Mouse (Mus musculus) cerebellum, adult 9-10 months (tissue): ENCODE measurements around the gene Khdc3.
"Not testable (repeated sequence)": the region's sequence is repeated elsewhere in the genome, so short reads cannot be mapped to it uniquely, and the experiment has no call there.

Experiments used
- DNase-seq: peaks from one replicate; pipeline ENCODE4 v3.0.0; 2022

The Khdc3 gene

DNA sequence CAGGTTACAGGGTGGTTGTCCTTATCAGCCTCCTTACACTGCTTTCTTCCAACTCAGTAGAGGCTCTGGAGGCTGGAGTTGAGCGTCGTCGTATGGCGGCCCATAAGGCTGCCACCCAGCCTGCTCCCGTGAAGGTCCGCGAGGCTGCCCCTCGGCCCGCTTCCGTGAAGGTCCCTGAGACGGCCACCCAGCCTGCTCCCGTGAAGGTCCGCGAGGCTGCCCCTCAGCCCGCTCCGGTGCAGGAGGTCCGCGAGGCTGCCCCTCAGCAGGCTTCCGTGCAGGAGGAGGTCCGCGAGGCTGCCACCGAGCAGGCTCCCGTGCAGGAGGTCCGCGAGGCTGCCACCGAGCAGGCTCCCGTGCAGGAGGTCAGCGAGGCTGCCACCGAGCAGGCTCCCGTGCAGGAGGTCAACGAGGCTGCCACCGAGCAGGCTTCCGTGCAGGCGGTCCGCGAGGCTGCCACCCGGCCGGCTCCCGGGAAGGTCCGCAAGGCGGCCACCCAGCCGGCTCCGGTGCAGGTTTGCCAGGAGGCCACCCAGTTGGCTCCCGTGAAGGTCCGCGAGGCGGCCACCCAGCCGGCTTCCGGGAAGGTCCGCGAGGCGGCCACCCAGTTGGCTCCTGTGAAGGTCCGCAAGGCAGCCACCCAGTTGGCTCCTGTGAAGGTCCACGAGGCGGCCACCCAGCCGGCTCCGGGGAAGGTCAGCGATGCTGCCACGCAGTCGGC lies 1.7 kb downstream of the Khdc3 start:
- DNase-seq = no peak

- no peak for DNase-seq
These were observed 2.2 kb downstream of the Khdc3 start for GRCm38 (mm10) chr9:73103880-73104198.

DNA sequence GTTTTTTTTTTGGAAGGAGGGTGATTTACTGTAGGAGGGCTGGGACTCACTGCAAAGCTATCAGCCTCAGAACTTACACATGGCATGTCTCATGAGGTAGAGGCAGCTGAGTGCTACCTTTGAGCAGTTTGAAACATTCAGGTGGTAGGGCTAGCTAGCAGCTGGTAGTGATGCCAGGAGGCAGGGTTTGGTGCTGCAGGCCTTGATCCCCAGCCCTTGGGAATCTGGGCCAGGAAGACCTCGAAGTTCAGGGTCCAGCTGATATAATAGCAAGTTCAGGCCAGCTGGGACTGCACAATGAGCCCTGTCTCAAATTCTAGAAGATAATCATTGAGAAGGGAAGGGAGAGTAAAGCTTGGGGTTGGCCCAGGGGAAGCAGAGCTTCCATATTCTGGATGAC lies 3.5 kb downstream of the Khdc3 start:
- no peak for DNase-seq

GRCm38 (mm10) chr9:73105771-73106170 lies 4.1 kb downstream of the Khdc3 start:
- DNase-seq = no peak

GRCm38 (mm10) chr9:73112919-73113906 lies 11.6 kb downstream of the Khdc3 start, which contains the start of gene Rsl24d1:
Gene Rsl24d1, plus strand, starts transcription at chr9:73113426.
- peak; percentile 90 for DNase-seq

GRCm38 (mm10) chr9:73116704-73117103 lies 15.1 kb downstream of the Khdc3 start:
- DNase-seq = not testable (repeated sequence)

- no peak for DNase-seq
These were observed 16.4 kb downstream of the Khdc3 start for GRCm38 (mm10) chr9:73118012-73118411.

- no peak for DNase-seq
These were observed 20.1 kb downstream of the Khdc3 start for GRCm38 (mm10) chr9:73121735-73122134.

DNA sequence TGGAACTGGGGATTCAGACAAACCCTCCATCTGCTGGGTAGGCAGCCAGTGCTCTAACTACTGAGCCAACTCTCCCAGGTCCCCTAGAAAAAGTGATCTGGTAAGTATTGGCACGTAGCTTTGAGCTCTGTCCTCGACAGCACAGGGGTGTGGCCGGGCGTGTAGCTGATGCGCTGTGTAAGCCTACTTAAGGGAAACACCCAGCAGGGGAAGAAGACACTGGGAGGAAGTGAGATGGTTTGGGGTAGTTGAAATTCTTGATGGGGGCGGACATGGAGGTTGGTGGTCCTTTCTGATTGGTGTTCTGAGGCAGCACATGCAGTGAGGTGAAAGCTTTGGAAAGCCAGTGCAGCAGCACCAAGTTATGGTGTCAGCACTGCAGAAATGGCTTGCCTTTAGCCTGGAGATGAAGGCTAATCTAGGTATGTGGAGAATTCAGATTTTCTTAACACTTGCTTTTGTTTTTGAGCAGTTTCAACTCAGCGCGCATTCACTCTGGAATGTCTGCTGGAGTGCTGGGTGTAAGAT lies 23.5 kb downstream of the Khdc3 start:
- no peak for DNase-seq

DNA sequence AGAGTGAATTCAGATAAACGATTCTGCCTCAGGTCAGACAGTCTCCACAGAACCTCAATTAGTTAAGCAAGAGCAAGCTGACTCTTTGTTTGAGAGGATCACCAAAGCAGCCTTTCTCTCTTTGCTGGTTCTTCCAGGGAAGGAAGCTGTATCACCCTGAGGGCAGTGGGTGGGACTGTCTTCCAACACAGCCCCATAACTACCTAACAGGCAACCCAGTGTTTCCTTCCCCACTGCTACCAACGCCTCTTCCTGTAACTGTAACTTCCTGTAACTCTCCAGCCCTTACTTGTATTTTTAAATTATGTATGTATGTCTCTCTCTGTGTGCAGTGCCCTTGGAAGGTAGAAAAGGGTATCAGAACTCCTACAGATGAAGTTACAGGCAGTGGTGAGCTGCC lies 25.8 kb downstream of the Khdc3 start:
- no peak for DNase-seq

DNA sequence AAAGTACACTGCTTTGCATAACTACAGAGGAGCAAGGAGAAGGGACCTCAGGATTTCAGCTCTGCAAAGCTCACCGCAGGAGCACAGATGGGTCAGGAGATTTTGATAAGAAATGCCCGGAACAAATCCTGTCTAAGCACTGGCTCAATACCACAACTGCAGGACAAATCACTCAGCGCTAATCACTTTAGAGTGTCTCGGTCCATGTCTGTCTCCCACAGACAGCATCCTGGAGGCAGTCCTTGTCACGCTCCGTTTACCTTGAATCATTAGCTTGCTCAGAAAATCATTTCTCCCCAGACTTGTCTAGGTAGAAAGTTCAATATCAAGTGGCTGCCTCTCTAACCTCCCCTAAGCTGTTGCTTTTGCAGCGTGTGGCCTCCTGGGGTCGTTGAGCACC lies 28.2 kb downstream of the Khdc3 start:
- no peak for DNase-seq

- no peak for DNase-seq
These were observed 28.9 kb downstream of the Khdc3 start for GRCm38 (mm10) chr9:73130529-73130928.

- DNase-seq = no peak
These were observed 35.8 kb downstream of the Khdc3 start for GRCm38 (mm10) chr9:73137341-73137886.
